Mouse (Mus musculus) lung, embryonic 14.5 days (tissue): Measurements from ENCODE around the gene Uck1. TPM values are rescaled to one million over a fixed set of nuclear protein-coding genes. Genes with fewer than 3 reads are reported as not detected.
A peak's percentile ranks its signal among the peaks of the same experiment; 100 is the strongest.
"Not testable (repeated sequence)": the region's sequence is repeated elsewhere in the genome, so short reads cannot be mapped to it uniquely, and the experiment has no call there.

Experiments used
- ATAC-seq: fragments of 200-750 bp; cut with Nextera tagmentation; 2 replicates; pipeline ENCODE4 v1.8.0; 2017; ENCODE audit warnings: mild to moderate bottlenecking, moderate TSS enrichment, moderate library complexity; ENCODE audit not compliant: insufficient read depth
- DNase-seq: peaks from one replicate; pipeline ENCODE4 v3.0.0-alpha.2; 2015
- H3K27ac ChIP-seq: fragments of 300-500 bp; sonication (generic); 2 replicates; pipeline ENCODE4 v1.5.1; 2014; ENCODE audit warnings: low read depth, mild to moderate bottlenecking, moderate library complexity
- H3K27me3 ChIP-seq: fragments of 300-500 bp; sonication (generic); 2 replicates; pipeline ENCODE4 v1.6.1; 2014; ENCODE audit warnings: low read length, control low read depth; ENCODE audit not compliant: insufficient read depth
- H3K36me3 ChIP-seq: fragments of 300-500 bp; sonication (generic); 2 replicates; pipeline ENCODE4 v1.6.1; 2014; ENCODE audit warnings: control low read depth; ENCODE audit not compliant: insufficient read depth
- H3K4me1 ChIP-seq: fragments of 300-500 bp; sonication (generic); 2 replicates; pipeline ENCODE4 v1.6.1; 2014; ENCODE audit warnings: antibody characterized with exemption, control low read depth; ENCODE audit not compliant: insufficient read depth
- H3K4me2 ChIP-seq: fragments of 300-500 bp; sonication (generic); 2 replicates; pipeline ENCODE4 v1.6.1; 2014; ENCODE audit warnings: mild to moderate bottlenecking
- H3K4me3 ChIP-seq: fragments of 300-500 bp; sonication (generic); 2 replicates; pipeline ENCODE4 v1.5.1; 2014; ENCODE audit warnings: low read depth, low read length
- H3K9ac ChIP-seq: fragments of 300-500 bp; sonication (generic); 2 replicates; pipeline ENCODE4 v1.6.1; 2014
- H3K9me3 ChIP-seq: fragments of 300-500 bp; sonication (generic); 2 replicates; pipeline ENCODE4 v1.6.1; 2016; ENCODE audit warnings: low read depth, low read length, control low read depth
- CTCF ChIP-seq: IDR thresholded peaks from 2 replicates; pipeline ENCODE4 v1.5.1; 2016; ENCODE audit warnings: antibody characterized with exemption, low read depth
- WGBS: fragments of 180-500 bp; shearing (Covaris S2); extraction: QIAGEN DNeasy Blood & Tissue Kit; methylation state at CpG from one replicate; pipeline ENCODE4 v1.1.7; 2014; 5-methylcytosine and 5-hydroxymethylcytosine counted together
- polyA plus RNA-seq: library from polyadenylated mRNA; unstranded; fragments of >200 nt; fragmentation: Nextera tagmentation; extraction: Ambion mirVana; gene quantifications from 2 replicates; pipeline ENCODE4 v1.2.1, GENCODE M21; 2014

Gene Uck1
- polyA plus RNA-seq, 1 experiment from 2014 or later, result 63.6 TPM

- WGBS, result 54% methylated on average over 8 of the region's 8 CpGs
- no peaks in the 10 kb centered on the region for H3K27me3 ChIP-seq
- H3K4me2 ChIP-seq, result no peak overlapping the region
- ATAC-seq, result peak; percentile 63; the same call in 1 of the 2 replicates
- H3K36me3 ChIP-seq, result peaks cover 93% of the 10 kb centered on the region
- H3K9ac ChIP-seq, result no peak overlapping the region
- peak; percentile 86 for TF ChIP-seq CTCF
- peak; percentile 73 for DNase-seq
- H3K9me3 ChIP-seq, result no peaks in the 10 kb centered on the region
- no peak overlapping the region for H3K27ac ChIP-seq
- no peaks in the 10 kb centered on the region for H3K4me1 ChIP-seq
- no peak overlapping the region for H3K4me3 ChIP-seq
Observed at GRCm38 (mm10) chr2:32304145-32304832, 44.3 kb upstream of the Uck1 start.

- ATAC-seq (no peak), DNase-seq (no peak)
- no peak overlapping the region for H3K9ac ChIP-seq
- no peak overlapping the region for H3K4me3 ChIP-seq
- H3K4me2 ChIP-seq, result no peak overlapping the region
- 92% methylated on average over 9 of the region's 10 CpGs for WGBS
- peaks cover 94% of the 10 kb centered on the region for H3K36me3 ChIP-seq
- no peaks in the 10 kb centered on the region for H3K4me1 ChIP-seq
- no peaks in the 10 kb centered on the region for H3K9me3 ChIP-seq
- TF ChIP-seq CTCF, result peak; percentile 40
- H3K27ac ChIP-seq, result no peak overlapping the region
- no peaks in the 10 kb centered on the region for H3K27me3 ChIP-seq
Observed at GRCm38 (mm10) chr2:32302952-32303351, 43.0 kb upstream of the Uck1 start.

GRCm38 (mm10) chr2:32299469-32299868, 39.5 kb upstream of the Uck1 start:
- H3K9me3 ChIP-seq, result no peaks in the 10 kb centered on the region
- DNase-seq (no peak), ATAC-seq (no peak)
- H3K4me3 ChIP-seq, result no peak overlapping the region
- WGBS, result 80% methylated on average over 4 of the region's 4 CpGs
- peaks cover 84% of the 10 kb centered on the region for H3K36me3 ChIP-seq
- no peak overlapping the region for H3K4me2 ChIP-seq
- TF ChIP-seq CTCF, result no peak
- no peak overlapping the region for H3K27ac ChIP-seq
- H3K27me3 ChIP-seq, result no peaks in the 10 kb centered on the region
- no peaks in the 10 kb centered on the region for H3K4me1 ChIP-seq
- no peak overlapping the region for H3K9ac ChIP-seq

GRCm38 (mm10) chr2:32295842-32296241, 35.9 kb upstream of the Uck1 start:
- not testable (repeated sequence) for H3K4me3 ChIP-seq, H3K4me1 ChIP-seq, H3K27ac ChIP-seq, ATAC-seq, H3K4me2 ChIP-seq, H3K27me3 ChIP-seq, H3K9me3 ChIP-seq, DNase-seq, H3K9ac ChIP-seq
- peaks cover 74% of the 10 kb centered on the region for H3K36me3 ChIP-seq
- WGBS, result 88% methylated on average over 2 of the region's 2 CpGs

GRCm38 (mm10) chr2:32295285-32295684, 35.3 kb upstream of the Uck1 start:
- Histone ChIP-seq H3K4me3 (no peak overlapping the region), H3K27ac (no peak overlapping the region), H3K4me1 (no peaks in the 10 kb centered on the region), H3K9me3 (no peaks in the 10 kb centered on the region), H3K36me3 (peaks cover 72% of the 10 kb centered on the region), H3K27me3 (no peaks in the 10 kb centered on the region), H3K9ac (no peak overlapping the region), H3K4me2 (no peak overlapping the region)
- WGBS, result 81% methylated on average over 3 of the region's 3 CpGs
- TF ChIP-seq CTCF, result no peak
- ATAC-seq (no peak), DNase-seq (no peak)

GRCm38 (mm10) chr2:32294348-32294747, 34.4 kb upstream of the Uck1 start:
- Histone ChIP-seq H3K27me3 (no peaks in the 10 kb centered on the region), H3K9me3 (no peaks in the 10 kb centered on the region), H3K36me3 (peaks cover 63% of the 10 kb centered on the region), H3K27ac (no peak overlapping the region), H3K4me1 (0 out of 2 replicates have a peak, but pooled peaks cover 2% of the 10 kb centered on the region), H3K4me2 (no peak overlapping the region), H3K4me3 (no peak overlapping the region), H3K9ac (no peak overlapping the region)
- no peak for TF ChIP-seq CTCF
- DNase-seq, result no peak
- 78% methylated on average over 8 of the region's 8 CpGs for WGBS
- ATAC-seq, result no peak

GRCm38 (mm10) chr2:32289578-32289977, 29.6 kb upstream of the Uck1 start:
- ATAC-seq (no peak), DNase-seq (peak; percentile 80)
- H3K4me1 ChIP-seq, result peaks cover 7% of the 10 kb centered on the region
- peak; percentile 65 for TF ChIP-seq CTCF
- H3K27ac ChIP-seq, result no peak overlapping the region
- no peaks in the 10 kb centered on the region for H3K27me3 ChIP-seq
- peaks cover 41% of the 10 kb centered on the region for H3K36me3 ChIP-seq
- H3K9me3 ChIP-seq, result no peaks in the 10 kb centered on the region
- peak overlapping the region; percentile 82 for H3K4me3 ChIP-seq
- peak overlapping the region; percentile 73 for H3K4me2 ChIP-seq
- H3K9ac ChIP-seq, result no peak overlapping the region
